Mouse (Mus musculus) megakaryocyte progenitor cell, adult 5-6 weeks (primary cell): ENCODE measurements around the gene Rhoq. TPM values are rescaled to one million over a fixed set of nuclear protein-coding genes. Genes with fewer than 3 reads are reported as not detected.

Experiments used
- ATAC-seq: replicated peaks from 2 replicates; pipeline ENCODE4 v1.8.0; 2016; ENCODE audit warnings: mild to moderate bottlenecking, moderate TSS enrichment, inconsistent platforms; ENCODE audit not compliant: poor library complexity
- total RNA-seq, 2 experiments: library from RNA; stranded (forward) in 1 of 2; stranded (reverse) in 1 of 2; fragments of 157-497, 149-512 nt in 1 of 2; fragments of 200-1000 nt in 1 of 2; gene quantifications; 2 replicates each; pipeline versions ENCODE4 v1.2.3 to v1.2.4; 2015 to 2017

The Rhoq gene
- total RNA-seq, 2 experiments from 2014 or later = 1.9 to 4.5 TPM

GRCm38 (mm10) chr17:86988601-86989184 is 25.8 kb downstream of the Rhoq start:
- ATAC-seq = no peak

- ATAC-seq = no peak
Observed at GRCm38 (mm10) chr17:86991306-86991705, 28.4 kb downstream of the Rhoq start.

- no peak for ATAC-seq
Observed at GRCm38 (mm10) chr17:86997323-86997722, 34.4 kb downstream of the Rhoq start.

- ATAC-seq = no peak
Observed at GRCm38 (mm10) chr17:87008950-87009349, 46.1 kb downstream of the Rhoq start.

- no peak for ATAC-seq
Observed at GRCm38 (mm10) chr17:87011301-87012019, 48.6 kb downstream of the Rhoq start.

GRCm38 (mm10) chr17:87019692-87020091 is 56.8 kb downstream of the Rhoq start:
- ATAC-seq = no peak

- ATAC-seq = 0 out of 2 replicates have a peak, but pooled peaks have one; percentile 0
Observed at GRCm38 (mm10) chr17:87024491-87025242, 61.8 kb downstream of the Rhoq start.

GRCm38 (mm10) chr17:87025269-87025949 is 62.5 kb downstream of the Rhoq start, which contains the start of the genes Pigf and Cript:
TSS of gene Pigf (minus strand) at chr17:87025406.
TSS of gene Cript (plus strand) at chr17:87025550.
- peak; percentile 98 for ATAC-seq

- peak; percentile 95 for ATAC-seq
Observed at GRCm38 (mm10) chr17:87036141-87037073, 73.5 kb downstream of the Rhoq start.

GRCm38 (mm10) chr17:87038496-87038895 is 75.6 kb downstream of the Rhoq start:
- no peak for ATAC-seq

GRCm38 (mm10) chr17:87041739-87042138 is 78.9 kb downstream of the Rhoq start:
- ATAC-seq = no peak

- ATAC-seq = peak; percentile 100
Observed at GRCm38 (mm10) chr17:87044364-87044763, 81.5 kb downstream of the Rhoq start.

- ATAC-seq = no peak
Observed at GRCm38 (mm10) chr17:87044796-87045195, 81.9 kb downstream of the Rhoq start.

Other genes with a start within 250 kb of the Rhoq start
- 0.02 TPM in 1 of 2 replicates, not detected in the other for gene Epas1, start 209.4 kb upstream of the Rhoq start, total RNA-seq (2015)
- not detected in 2 replicates for gene Epas1, start 209.4 kb upstream of the Rhoq start, total RNA-seq (2017)
- gene Tmem247, start 45.7 kb upstream of the Rhoq start, total RNA-seq (2015) = not detected in 2 replicates
- not detected in 2 replicates for gene Tmem247, start 45.7 kb upstream of the Rhoq start, total RNA-seq (2017)
- gene Atp6v1e2, start 15.2 kb upstream of the Rhoq start, total RNA-seq (2015) = not detected in 2 replicates
- gene Atp6v1e2, start 15.2 kb upstream of the Rhoq start, total RNA-seq (2017) = not detected in 2 replicates
- gene Pigf, start 62.3 kb downstream of the Rhoq start, total RNA-seq (2015) = 15.1 and 15.5 TPM in 2 replicates
- 20.8 TPM in 2 replicates for gene Pigf, start 62.3 kb downstream of the Rhoq start, total RNA-seq (2017)
- 88.1 and 94.9 TPM in 2 replicates for gene Cript, start 62.5 kb downstream of the Rhoq start, total RNA-seq (2015)
- 50.2 and 60.3 TPM in 2 replicates for gene Cript, start 62.5 kb downstream of the Rhoq start, total RNA-seq (2017)
- gene Socs5, start 144.6 kb downstream of the Rhoq start, total RNA-seq (2015) = 4.4 and 5.1 TPM in 2 replicates
- gene Socs5, start 144.6 kb downstream of the Rhoq start, total RNA-seq (2017) = 4.2 and 5.5 TPM in 2 replicates